Mouse (Mus musculus): Measurements from ENCODE around the gene Adat3.
A peak's percentile ranks its signal among the peaks of the same experiment; 100 is the strongest.

Adat3 gene

DNA sequence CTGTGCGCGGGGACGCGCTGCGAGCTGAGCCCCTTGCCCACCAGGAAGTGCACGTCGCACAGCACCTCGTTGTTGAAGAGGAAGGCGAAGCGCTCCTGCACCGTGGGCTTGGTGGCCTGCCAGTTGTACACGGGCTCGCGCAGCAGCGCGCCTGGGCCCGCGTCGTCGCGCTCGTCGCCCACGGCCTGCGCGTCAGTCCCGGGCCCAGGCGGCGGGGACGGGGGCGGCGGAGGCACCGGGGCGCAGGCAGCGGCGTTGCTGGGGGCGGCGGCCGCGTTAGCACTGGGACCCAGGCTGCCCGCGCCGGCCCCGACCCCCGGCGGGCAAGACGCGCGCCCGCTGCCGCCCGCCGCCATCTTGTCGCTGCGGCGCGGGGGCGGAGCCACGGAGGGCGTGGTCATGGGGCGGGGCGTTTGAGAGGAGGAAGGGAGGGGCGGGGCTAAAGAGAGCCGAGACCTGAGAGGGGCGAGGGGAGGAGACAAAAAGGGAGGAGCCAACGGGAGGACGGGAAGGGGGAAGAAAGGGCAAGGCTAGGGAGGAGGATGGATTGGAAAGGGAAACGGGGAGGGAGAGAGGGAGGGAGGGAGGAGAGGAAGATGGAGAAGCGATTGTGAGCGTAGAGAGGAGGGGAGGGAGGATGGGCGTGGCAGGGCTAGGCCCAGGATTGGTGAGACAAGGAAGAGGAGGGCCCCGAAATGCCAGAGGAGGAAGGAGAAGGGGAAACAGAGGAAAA lies 53.6 kb downstream of the Adat3 start:
- peak; percentile 88 to 90 for DNase-seq

DNA sequence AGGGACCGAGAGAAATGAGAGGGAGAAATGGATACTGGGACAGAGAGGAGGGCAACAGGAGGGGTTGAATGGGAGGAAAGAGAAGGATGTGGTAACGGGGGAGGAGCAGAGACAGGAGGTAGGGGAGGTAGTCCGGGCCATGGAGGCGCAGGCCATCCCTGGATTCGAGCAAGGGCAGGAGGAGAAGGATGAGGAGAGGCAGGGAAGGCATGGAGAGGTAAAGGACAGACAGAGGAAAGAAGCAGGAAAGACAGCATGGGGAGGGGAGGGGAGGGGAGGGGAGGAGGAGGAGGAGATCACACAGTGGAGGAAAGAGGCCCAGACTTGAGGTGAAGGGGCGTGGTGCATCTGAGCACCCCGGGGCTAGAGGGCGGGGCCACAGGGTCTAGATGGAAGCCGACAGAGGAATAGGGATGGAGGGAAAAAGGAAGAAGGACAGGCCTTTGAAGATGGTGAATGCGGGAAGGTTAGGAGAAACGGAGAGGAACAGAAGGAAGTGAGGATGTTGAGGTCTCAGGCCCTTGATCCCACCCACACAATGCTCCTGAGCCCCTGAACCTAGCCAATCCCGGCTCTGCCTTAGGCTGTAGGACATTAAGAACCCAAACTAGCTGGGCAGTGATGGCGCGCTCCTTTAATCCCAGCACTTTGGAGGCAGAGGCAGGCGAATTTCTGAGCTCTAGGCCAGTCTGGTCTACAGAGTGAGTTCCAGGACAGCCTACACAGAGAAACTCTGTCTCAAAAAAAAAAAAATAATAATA lies 54.4 kb downstream of the Adat3 start, which contains the start of gene Btbd2:
Gene Btbd2 (minus strand): TSS at position 209 of the 761 bp plus-strand sequence.
- peak in 1 of 2 experiments; percentile 58 for DNase-seq
